Mouse (Mus musculus) stomach, embryonic 14.5 days (tissue): ENCODE measurements around the gene Olfr1295. TPM values are rescaled to one million over a fixed set of nuclear protein-coding genes. Genes with fewer than 3 reads are reported as not detected.

Source experiments
- ATAC-seq: fragments of 200-750 bp; cut with Nextera tagmentation; 2 replicates; pipeline ENCODE4 v1.8.0; 2017; ENCODE audit warnings: low read depth, moderate TSS enrichment; ENCODE audit not compliant: insufficient number of reproducible peaks, insufficient read depth, low FRiP score
- H3K27ac ChIP-seq: fragments of 300-500 bp; sonication (generic); 2 replicates; pipeline ENCODE4 v1.5.1; 2014; ENCODE audit warnings: mild to moderate bottlenecking, low read length, moderate library complexity, mixed read lengths
- H3K27me3 ChIP-seq: fragments of 300-500 bp; sonication (generic); 2 replicates; pipeline ENCODE4 v1.6.1; 2014; ENCODE audit warnings: low read length, control low read depth, mixed read lengths; ENCODE audit not compliant: control insufficient read depth, insufficient read depth
- H3K36me3 ChIP-seq: fragments of 300-500 bp; sonication (generic); 2 replicates; pipeline ENCODE4 v1.6.1; 2014; ENCODE audit warnings: mild to moderate bottlenecking, control low read depth, low read length, moderate library complexity, mixed read lengths; ENCODE audit not compliant: control insufficient read depth, insufficient read depth
- H3K4me1 ChIP-seq: fragments of 300-500 bp; sonication (generic); 2 replicates; pipeline ENCODE4 v1.6.1; 2014; ENCODE audit warnings: low read length, control low read depth, mixed read lengths; ENCODE audit not compliant: control insufficient read depth, insufficient read depth
- H3K4me2 ChIP-seq: fragments of 300-500 bp; sonication (generic); replicated peaks from 2 replicates; pipeline ENCODE4 v1.6.1; 2014; ENCODE audit warnings: low read depth, low read length, control low read depth
- H3K4me3 ChIP-seq: fragments of 300-500 bp; sonication (generic); 2 replicates; pipeline ENCODE4 v1.5.1; 2014; ENCODE audit warnings: low read depth, low read length, control low read depth
- H3K9ac ChIP-seq: fragments of 300-500 bp; sonication (generic); replicated peaks from 2 replicates; pipeline ENCODE4 v1.6.1; 2014; ENCODE audit warnings: low read depth, mild to moderate bottlenecking, control low read depth, low read length, moderate library complexity, mixed read lengths
- H3K9me3 ChIP-seq: fragments of 300-500 bp; sonication (generic); 2 replicates; pipeline ENCODE4 v1.6.1; 2016; ENCODE audit warnings: low read depth, low read length, control low read depth; ENCODE audit not compliant: control insufficient read depth
- WGBS: fragments of 180-500 bp; shearing (Covaris S2); extraction: QIAGEN DNeasy Blood & Tissue Kit; methylation state at CpG from one replicate; pipeline ENCODE4 v1.1.7; 2014; 5-methylcytosine and 5-hydroxymethylcytosine counted together
- polyA plus RNA-seq: library from polyadenylated mRNA; unstranded; fragments of >200 nt; fragmentation: Nextera tagmentation; extraction: Ambion mirVana; gene quantifications from 2 replicates; pipeline ENCODE4 v1.2.1, GENCODE M21; 2014

The Olfr1295 gene
- polyA plus RNA-seq: not detected in 2 replicates

DNA sequence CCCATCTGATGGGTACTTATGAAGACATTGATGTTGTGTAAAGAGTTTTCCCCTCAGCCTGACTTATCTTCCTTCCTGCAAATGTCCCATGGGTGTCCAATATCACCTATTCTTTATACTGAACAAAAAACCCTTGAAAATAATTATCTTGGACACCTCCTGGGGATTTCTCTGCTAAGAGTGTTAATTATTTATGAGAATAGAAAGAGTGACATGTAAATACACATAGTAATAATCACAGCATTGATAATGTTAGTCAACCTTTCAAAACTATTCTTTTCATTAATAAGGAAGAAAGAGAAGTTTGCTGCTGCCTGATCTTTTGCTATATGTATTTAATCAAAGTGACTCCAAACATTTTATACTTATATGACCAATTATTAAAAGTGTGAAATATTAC is at the start of gene Olfr1295:
Gene Olfr1295, minus strand, starts transcription at position 101 of the 400 bp plus-strand sequence.
- H3K36me3 ChIP-seq: no peaks in the 10 kb centered on the region
- H3K4me1 ChIP-seq: no peaks in the 10 kb centered on the region
- no peak within 1 kb of the TSS for H3K4me3 ChIP-seq
- no peak within 1 kb of the TSS for H3K9ac ChIP-seq
- H3K4me2 ChIP-seq: no peak within 1 kb of the TSS
- no peaks in the 10 kb centered on the region for H3K27me3 ChIP-seq
- H3K9me3 ChIP-seq: no peaks in the 10 kb centered on the region
- ATAC-seq: no peak
- H3K27ac ChIP-seq: no peak within 1 kb of the TSS

DNA sequence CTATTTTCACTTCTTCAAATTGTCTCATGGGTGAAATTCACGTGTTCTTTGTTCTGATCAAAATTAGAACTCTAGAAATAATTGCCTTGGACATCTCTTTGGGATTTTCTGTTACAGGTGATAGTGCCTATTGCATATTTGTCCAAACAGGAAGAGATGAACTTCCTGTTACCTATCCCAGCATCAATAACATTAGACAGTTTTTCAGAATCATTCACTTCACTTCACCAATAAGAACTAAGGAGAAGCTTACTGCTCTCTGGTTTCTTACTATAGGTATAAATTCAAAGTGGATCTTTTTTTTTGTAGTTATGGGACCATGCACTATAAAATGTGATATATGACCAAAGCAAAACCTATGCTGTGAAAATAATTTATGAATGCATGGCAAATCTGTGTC is 29.3 kb downstream of the Olfr1295 start, which contains the start of gene Olfr1294:
Gene Olfr1294, minus strand, starts transcription at position 101 of the 400 bp plus-strand sequence.
- Histone ChIP-seq H3K4me1 (no peaks in the 10 kb centered on the region), H3K4me3 (no peak within 1 kb of the TSS), H3K36me3 (no peaks in the 10 kb centered on the region), H3K9me3 (no peaks in the 10 kb centered on the region), H3K27ac (no peak within 1 kb of the TSS), H3K4me2 (no peak within 1 kb of the TSS), H3K27me3 (no peaks in the 10 kb centered on the region), H3K9ac (no peak within 1 kb of the TSS)
- 40% methylated on average over 1 of the region's 1 CpGs for WGBS
- ATAC-seq: no peak

DNA sequence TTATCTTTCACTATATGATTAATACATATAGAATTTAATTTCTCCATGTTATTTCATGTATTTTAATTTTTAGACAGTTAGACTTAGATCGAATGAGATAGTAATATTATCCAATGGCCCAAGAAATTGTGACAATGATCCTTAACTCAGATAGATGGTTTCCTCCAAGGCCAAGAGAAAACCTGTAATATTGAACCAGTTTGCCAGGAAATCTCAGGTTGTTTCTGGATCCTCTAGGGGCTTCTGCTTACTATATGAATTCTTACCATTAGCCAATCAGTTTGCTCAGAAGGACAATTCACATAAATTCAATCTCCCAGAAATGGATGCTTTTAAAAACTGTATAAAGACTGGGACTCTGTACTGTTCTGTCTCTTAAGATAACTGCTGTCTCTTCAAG is 44.6 kb downstream of the Olfr1295 start, which contains the start of gene Olfr1293-ps:
Gene Olfr1293-ps, plus strand, starts transcription at position 301 of the 400 bp plus-strand sequence.
- no peaks in the 10 kb centered on the region for H3K36me3 ChIP-seq
- no peaks in the 10 kb centered on the region for H3K9me3 ChIP-seq
- no peak within 1 kb of the TSS for H3K4me3 ChIP-seq
- no peaks in the 10 kb centered on the region for H3K27me3 ChIP-seq
- no peak for ATAC-seq
- H3K9ac ChIP-seq: no peak within 1 kb of the TSS
- H3K27ac ChIP-seq: no peak within 1 kb of the TSS
- H3K4me1 ChIP-seq: no peaks in the 10 kb centered on the region
- H3K4me2 ChIP-seq: no peak within 1 kb of the TSS
- 87% methylated on average over 1 of the region's 1 CpGs for WGBS

DNA sequence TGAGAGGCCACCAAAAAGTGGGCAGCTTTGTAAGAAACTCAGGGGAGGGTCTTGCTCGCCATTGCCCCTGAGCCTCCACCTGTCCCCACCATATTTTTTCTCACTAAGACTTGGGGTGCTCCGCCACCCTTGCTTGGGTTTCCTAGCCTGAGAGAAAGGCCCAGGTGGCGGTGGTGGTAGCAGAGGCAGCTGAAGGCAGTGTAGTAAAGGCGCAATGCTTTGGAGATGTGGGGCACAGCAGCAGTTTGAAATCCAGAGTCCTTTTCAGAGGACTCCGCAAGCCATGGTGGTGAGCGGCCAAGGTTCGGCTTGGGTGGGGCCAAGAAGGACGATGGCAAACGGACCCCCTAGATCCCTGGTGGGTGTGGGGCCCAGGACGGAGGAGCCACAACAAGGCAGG is 52.0 kb downstream of the Olfr1295 start:
- 0 out of 2 replicates have a peak, but pooled peaks have one; percentile 49 for ATAC-seq
- H3K36me3 ChIP-seq: no peaks in the 10 kb centered on the region
- no peak overlapping the region for H3K27ac ChIP-seq
- H3K4me3 ChIP-seq: no peak overlapping the region
- 88% methylated on average over 10 of the region's 10 CpGs for WGBS
- no peaks in the 10 kb centered on the region for H3K9me3 ChIP-seq
- H3K27me3 ChIP-seq: no peaks in the 10 kb centered on the region
- no peak overlapping the region for H3K9ac ChIP-seq
- H3K4me1 ChIP-seq: no peaks in the 10 kb centered on the region
- H3K4me2 ChIP-seq: no peak overlapping the region

Other genes starting within 250 kb of the Olfr1295 start
- gene Olfr1281, start 243.2 kb downstream of the Olfr1295 start, polyA plus RNA-seq: not detected in 2 replicates
- gene Olfr1282, start 233.6 kb downstream of the Olfr1295 start, polyA plus RNA-seq: not detected in 2 replicates
- gene Olfr1283, start 202.9 kb downstream of the Olfr1295 start, polyA plus RNA-seq: not detected in 2 replicates
- not detected in 2 replicates for gene Olfr1284, start 194.2 kb downstream of the Olfr1295 start, polyA plus RNA-seq
- not detected in 2 replicates for gene Olfr1286, start 146.6 kb downstream of the Olfr1295 start, polyA plus RNA-seq
- gene Olfr1287, start 120.5 kb downstream of the Olfr1295 start, polyA plus RNA-seq: not detected in 2 replicates
- not detected in 2 replicates for gene Olfr1288, start 95.6 kb downstream of the Olfr1295 start, polyA plus RNA-seq
- gene Olfr1289, start 88.9 kb downstream of the Olfr1295 start, polyA plus RNA-seq: not detected in 2 replicates
- not detected in 2 replicates for gene Olfr1290, start 75.9 kb downstream of the Olfr1295 start, polyA plus RNA-seq
- gene Olfr1291-ps1, start 72.5 kb downstream of the Olfr1295 start, polyA plus RNA-seq: not detected in 2 replicates
- not detected in 2 replicates for gene Olfr1293-ps, start 44.5 kb downstream of the Olfr1295 start, polyA plus RNA-seq
- not detected in 2 replicates for gene Olfr1294, start 29.4 kb downstream of the Olfr1295 start, polyA plus RNA-seq
- gene Olfr1297, start 56.8 kb upstream of the Olfr1295 start, polyA plus RNA-seq: not detected in 2 replicates
- gene Olfr1298, start 79.5 kb upstream of the Olfr1295 start, polyA plus RNA-seq: not detected in 2 replicates
- not detected in 2 replicates for gene Olfr1299, start 91.7 kb upstream of the Olfr1295 start, polyA plus RNA-seq
- gene Olfr1301, start 181.3 kb upstream of the Olfr1295 start, polyA plus RNA-seq: not detected in 2 replicates
- not detected in 2 replicates for gene Olfr1302, start 207.7 kb upstream of the Olfr1295 start, polyA plus RNA-seq